Mouse (Mus musculus): ENCODE results near the gene Xylt1. TPM values are rescaled to one million over a fixed set of nuclear protein-coding genes. Genes with fewer than 3 reads are reported as not detected.

Gene Xylt1
- polyA plus RNA-seq, 1 experiment, result 21.9 TPM

DNA sequence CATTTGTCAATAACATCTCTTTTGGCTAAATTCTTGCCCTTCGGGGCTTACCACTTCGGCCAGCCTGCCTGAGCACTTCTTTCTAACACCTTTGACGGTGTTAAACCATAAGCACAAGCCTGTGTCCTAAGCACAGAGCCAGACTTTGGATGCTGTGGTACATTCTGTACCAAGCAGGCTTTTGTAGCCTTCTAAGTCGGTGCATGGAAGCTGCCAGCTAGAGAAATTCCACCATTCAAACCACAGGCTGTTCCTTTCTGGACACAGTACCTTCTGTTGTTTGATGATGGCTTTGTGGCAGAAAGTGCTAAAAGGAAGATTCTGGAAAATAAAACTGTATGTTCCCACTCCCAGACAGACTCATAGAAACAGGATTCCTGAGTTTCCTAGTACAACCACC lies 277.4 kb downstream of the Xylt1 start:
- no peak for DNase-seq (ENCODE audit: extremely low spot score in 1 of 2, low spot score in 1 of 2)

- DNase-seq (ENCODE audit: extremely low spot score in 1 of 2, low spot score in 1 of 2), result peak in 1 of 2 experiments; percentile 23
Measured at GRCm38 (mm10) chr7:117658739-117659138, 278.0 kb downstream of the Xylt1 start.

- no peak for DNase-seq (ENCODE audit: extremely low spot score in 1 of 2, low spot score in 1 of 2)
Measured at GRCm38 (mm10) chr7:117667286-117667685, 286.5 kb downstream of the Xylt1 start.

DNA sequence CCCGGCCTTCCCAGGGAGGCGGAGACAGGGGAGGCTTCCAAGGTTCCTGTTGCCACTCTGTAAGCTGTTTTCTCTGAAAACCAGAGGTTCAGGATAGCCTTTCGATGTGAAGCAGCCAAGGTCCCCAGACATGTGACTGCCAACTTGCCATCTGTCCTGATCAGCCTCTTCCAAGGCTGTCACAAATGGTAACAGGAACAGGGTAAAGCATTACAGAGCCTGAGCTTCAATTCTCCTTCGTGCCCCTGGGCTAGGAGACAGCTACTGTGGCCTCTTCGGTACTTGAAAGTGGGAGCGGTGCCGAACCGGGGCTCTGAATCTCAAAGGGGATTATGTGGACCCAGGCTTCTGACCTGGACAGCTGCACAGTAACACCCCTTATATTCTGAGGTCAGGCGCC lies 287.4 kb downstream of the Xylt1 start:
- DNase-seq (ENCODE audit: extremely low spot score in 1 of 2, low spot score in 1 of 2), result no peak

DNA sequence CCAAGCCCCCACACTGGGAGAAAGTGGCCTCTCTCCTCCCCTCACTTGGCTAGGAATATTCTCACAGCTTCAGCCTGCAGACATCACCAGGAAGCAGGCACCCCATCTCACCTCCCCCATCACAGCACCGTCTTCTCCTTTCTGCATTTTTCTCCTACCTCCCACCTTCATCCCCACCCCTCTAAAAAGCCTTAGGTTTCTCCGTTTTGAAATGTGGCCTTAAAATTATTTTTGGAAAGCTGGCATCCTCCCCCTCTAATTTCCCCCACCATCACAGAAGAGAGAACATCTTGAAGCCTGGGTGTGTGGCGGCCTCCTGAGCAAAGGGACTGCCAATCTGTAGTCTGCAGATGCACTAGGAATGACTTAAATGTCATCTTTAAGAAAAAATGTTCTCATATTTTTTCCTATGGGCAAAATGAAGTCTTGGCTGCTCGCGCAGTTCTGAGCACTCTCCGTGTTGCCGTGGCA lies 291.4 kb downstream of the Xylt1 start:
- DNase-seq (ENCODE audit: extremely low spot score in 1 of 2, low spot score in 1 of 2), result peak; percentile 86 to 90

DNA sequence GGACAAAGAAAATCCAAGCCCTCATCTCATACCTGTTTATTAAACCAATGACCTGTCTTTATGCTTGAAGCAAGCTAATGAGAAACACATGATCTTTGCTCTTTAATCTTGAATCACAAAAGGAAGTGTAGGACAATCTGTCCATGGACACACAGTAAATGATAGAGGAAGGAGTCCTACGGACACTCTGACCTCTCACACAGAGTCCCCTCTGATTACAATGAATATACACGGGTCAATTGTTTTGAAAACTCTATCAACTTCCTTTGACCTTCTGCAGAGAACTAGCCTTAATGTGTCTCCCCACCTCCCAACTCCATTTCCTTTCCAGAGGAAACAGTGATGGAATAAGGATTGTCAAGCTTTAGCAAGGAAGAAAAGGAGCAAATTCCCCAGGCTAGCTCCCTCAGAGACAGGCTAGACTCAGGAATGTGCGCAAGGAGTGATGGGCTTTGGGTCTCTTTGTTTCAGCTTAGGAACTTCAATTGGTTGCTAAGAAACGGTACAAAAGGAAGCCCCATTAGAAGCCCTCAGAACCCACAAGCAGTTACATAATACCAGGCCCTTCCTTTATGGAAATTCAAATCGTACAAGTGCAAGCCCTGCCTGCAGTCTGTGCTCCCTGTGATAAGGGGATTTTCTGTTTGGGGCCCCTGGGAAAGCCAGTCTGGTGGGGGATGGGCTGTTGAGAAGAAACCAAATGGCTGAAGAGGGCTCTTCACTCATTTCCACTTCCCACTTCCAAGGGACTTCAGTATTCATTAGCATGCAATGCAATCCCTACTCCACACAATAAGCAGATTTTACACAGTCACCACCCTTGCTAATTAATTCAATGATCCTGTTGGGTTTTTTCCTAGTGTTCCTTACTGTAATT lies 305.6 kb downstream of the Xylt1 start:
- DNase-seq (ENCODE audit: extremely low spot score in 1 of 2, low spot score in 1 of 2), result no peak

DNA sequence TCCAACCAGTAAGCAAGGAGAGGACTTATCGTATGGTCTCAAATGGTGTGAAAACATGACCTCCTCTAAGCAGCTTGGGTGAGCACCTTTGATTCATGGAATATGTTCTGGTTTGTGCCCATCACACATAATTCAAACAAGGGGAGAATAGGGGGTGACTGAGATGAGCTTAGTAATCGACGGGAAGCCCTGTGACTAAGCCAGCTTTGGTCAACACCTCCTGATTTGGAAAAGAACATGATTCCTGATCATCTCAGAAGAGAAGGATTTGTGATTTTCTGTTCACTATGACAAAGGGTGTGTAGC lies 306.2 kb downstream of the Xylt1 start:
- no peak for DNase-seq (ENCODE audit: extremely low spot score in 1 of 2, low spot score in 1 of 2)

- peak in 1 of 2 experiments; percentile 14 for DNase-seq (ENCODE audit: extremely low spot score in 1 of 2, low spot score in 1 of 2)
Measured at GRCm38 (mm10) chr7:117695612-117696011, 314.8 kb downstream of the Xylt1 start.

GRCm38 (mm10) chr7:117697681-117698080 lies 316.9 kb downstream of the Xylt1 start:
- DNase-seq (ENCODE audit: extremely low spot score in 1 of 2, low spot score in 1 of 2), result no peak

- DNase-seq (ENCODE audit: extremely low spot score in 1 of 2, low spot score in 1 of 2), result peak; percentile 28 to 56
Measured at GRCm38 (mm10) chr7:117698551-117699114, 317.9 kb downstream of the Xylt1 start.

DNA sequence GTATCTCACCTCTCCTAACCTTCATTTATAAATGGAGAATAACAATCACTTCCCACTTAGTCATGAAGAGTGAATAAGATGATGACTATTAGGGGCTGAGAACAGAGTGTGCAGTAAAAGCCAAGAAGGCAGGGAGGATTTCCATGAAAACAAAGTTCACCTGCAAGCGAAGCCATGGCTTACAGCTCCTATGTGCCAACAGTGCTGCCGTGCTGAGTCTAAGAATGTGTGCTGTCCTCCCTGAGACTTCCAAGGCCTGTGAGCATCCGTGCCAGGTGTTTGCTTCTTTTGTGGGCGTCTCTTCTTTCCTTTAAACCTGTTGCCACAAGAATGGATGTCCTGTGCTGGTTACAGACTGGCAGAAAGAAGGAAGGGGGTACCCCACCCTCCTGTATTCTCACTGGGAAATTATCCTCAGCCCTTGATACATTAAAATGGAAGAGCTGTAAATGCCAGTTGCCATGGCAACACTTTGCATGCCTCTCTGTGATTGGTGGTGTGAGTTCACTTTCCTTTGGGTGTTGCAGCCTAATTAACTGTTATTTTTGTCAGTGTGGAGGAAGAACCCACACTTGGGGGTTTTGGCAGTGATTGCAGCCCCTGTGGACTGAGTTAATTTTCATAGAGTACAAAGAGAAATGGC lies 318.7 kb downstream of the Xylt1 start:
- DNase-seq (ENCODE audit: extremely low spot score in 1 of 2, low spot score in 1 of 2), result peak; percentile 58 to 75

- DNase-seq (ENCODE audit: extremely low spot score in 1 of 2, low spot score in 1 of 2), result peak in 1 of 2 experiments; percentile 54
Measured at GRCm38 (mm10) chr7:117700066-117700465, 319.3 kb downstream of the Xylt1 start.

DNA sequence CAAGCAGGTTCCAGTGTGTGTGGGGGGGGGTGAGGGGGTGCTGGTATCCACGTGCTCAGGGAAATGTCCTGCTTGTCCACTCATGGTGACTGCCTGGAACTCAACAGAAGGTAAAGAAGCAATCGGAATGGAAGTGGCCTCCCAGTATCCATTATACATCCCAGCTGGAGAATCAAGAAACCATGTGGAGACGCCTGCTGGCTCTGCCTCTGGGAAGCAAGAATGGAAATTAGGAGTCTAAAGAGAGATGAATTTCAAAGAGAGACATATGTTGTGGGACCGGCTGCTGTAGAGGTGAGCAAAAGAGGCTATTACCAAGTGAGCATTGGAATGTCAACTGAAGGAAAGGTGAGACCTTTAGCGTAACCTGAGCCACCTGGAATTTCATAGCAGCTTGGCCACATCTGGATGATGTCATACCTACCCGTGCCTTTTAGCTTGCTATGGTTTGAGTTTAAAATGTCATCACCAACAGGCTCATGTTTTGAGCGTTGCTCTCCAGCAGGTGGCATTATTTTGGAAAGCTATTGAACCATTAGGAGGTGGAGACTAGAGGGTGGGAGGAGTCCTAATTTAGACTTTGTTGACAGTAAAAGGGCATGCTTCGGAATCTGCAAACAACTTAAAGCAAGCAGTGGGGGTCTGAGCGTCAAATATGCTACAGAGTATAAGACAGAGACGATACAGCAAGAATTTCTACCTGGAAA lies 329.3 kb downstream of the Xylt1 start:
- peak in 1 of 2 experiments; percentile 35 for DNase-seq (ENCODE audit: extremely low spot score in 1 of 2, low spot score in 1 of 2)

- DNase-seq (ENCODE audit: extremely low spot score in 1 of 2, low spot score in 1 of 2), result peak in 1 of 2 experiments; percentile 30
Measured at GRCm38 (mm10) chr7:117716876-117717408, 336.2 kb downstream of the Xylt1 start.

DNA sequence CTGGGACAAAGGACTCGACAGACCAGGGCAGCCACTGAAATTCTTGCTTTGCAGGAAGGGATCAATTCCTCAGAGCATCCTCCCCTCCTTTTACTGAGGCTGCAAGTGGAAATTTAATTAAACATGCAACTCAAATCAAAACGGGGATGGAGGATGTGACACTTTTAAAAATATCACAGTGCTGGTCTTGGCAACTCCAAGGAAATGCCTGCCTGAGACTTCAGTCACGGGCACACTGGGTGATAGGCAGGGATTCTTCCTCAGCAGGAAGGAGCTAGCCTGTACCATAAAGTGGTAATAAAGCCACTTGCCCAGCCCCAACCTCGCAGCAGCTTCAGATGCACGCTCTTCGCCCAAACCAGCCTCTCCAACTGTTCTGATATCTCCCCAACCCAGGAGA lies 339.6 kb downstream of the Xylt1 start:
- DNase-seq (ENCODE audit: extremely low spot score in 1 of 2, low spot score in 1 of 2), result peak in 1 of 2 experiments; percentile 51
